Mouse (Mus musculus) neural tube, embryonic 13.5 days (tissue): ENCODE measurements around the gene Tagap1. TPM values are rescaled to one million over a fixed set of nuclear protein-coding genes. Genes with fewer than 3 reads are reported as not detected.
"Not testable (repeated sequence)": the region's sequence is repeated elsewhere in the genome, so short reads cannot be mapped to it uniquely, and the experiment has no call there.

Experiments used
- ATAC-seq: fragments of 200-750 bp; cut with Nextera tagmentation; 2 replicates; pipeline ENCODE4 v1.8.0; 2017; ENCODE audit warnings: low read depth, mild to moderate bottlenecking, moderate TSS enrichment, moderate library complexity
- H3K27ac ChIP-seq: fragments of 300-500 bp; sonication (generic); replicated peaks from 2 replicates; pipeline ENCODE4 v1.5.1; 2015; ENCODE audit warnings: moderate library complexity, mild to moderate bottlenecking, inconsistent platforms
- H3K27me3 ChIP-seq: fragments of 300-500 bp; sonication (generic); 2 replicates; pipeline ENCODE4 v1.6.1; 2015; ENCODE audit warnings: mild to moderate bottlenecking, inconsistent platforms
- H3K36me3 ChIP-seq: fragments of 300-500 bp; sonication (generic); 2 replicates; pipeline ENCODE4 v1.6.1; 2015; ENCODE audit warnings: mild to moderate bottlenecking, inconsistent platforms
- H3K4me1 ChIP-seq: fragments of 300-500 bp; sonication (generic); replicated peaks from 2 replicates; pipeline ENCODE4 v1.6.1; 2015; ENCODE audit warnings: inconsistent platforms
- H3K4me2 ChIP-seq: fragments of 300-500 bp; sonication (generic); 2 replicates; pipeline ENCODE4 v1.6.1; 2015; ENCODE audit warnings: inconsistent platforms, mild to moderate bottlenecking, moderate library complexity
- H3K4me3 ChIP-seq: fragments of 300-500 bp; sonication (generic); 2 replicates; pipeline ENCODE4 v1.5.1; 2015; ENCODE audit warnings: mild to moderate bottlenecking, inconsistent platforms
- H3K9ac ChIP-seq: fragments of 300-500 bp; sonication (generic); 2 replicates; pipeline ENCODE4 v1.6.1; 2015; ENCODE audit warnings: moderate library complexity, mild to moderate bottlenecking, inconsistent platforms
- H3K9me3 ChIP-seq: fragments of 300-500 bp; sonication (generic); 2 replicates; pipeline ENCODE4 v1.6.1; 2016; ENCODE audit warnings: inconsistent platforms
- WGBS: fragments of 180-500 bp; shearing (Covaris S2); methylation state at CpG from one replicate; pipeline ENCODE4 v1.1.7; 2015; 5-methylcytosine and 5-hydroxymethylcytosine counted together
- polyA plus RNA-seq: library from polyadenylated mRNA; unstranded; fragments of >200 nt; fragmentation: Nextera tagmentation; extraction: Ambion mirVana; gene quantifications from 2 replicates; pipeline ENCODE4 v1.2.1, GENCODE M21; 2015

Tagap1 gene
- polyA plus RNA-seq, 1 experiment from 2014 or later: 50.0 TPM

DNA sequence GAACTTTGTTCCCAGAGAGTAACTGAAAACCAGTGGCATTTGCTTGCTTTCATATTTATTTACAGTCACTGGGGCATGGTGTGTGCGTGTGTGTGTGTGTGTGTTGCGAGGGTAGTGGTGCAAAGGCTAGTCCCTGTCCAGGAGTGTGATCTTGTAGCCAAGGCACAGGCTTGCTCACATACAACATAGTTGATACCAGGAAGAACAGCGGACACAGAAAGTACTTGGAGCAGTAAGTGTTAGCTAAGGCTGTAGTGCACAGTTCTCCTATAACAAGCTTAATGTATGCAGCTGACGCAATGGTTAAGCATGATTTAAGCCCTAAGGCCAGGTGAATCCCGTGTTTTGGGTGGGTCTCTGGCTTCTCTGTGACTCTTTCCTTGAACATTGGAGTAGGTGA, 18.4 kb upstream of the Tagap1 start:
- H3K4me1 ChIP-seq: not testable (repeated sequence)
- ATAC-seq: peak; percentile 8; the same call in 1 of the 2 replicates
- WGBS: 33% methylated on average over 5 of the region's 5 CpGs

GRCm38 (mm10) chr17:6978287-6979248, 17.6 kb upstream of the Tagap1 start, which contains the start of gene Gm49721:
Gm49721 (plus strand) TSS chr17:6978904.
- H3K9me3 ChIP-seq, H3K4me1 ChIP-seq, H3K27ac ChIP-seq, H3K36me3 ChIP-seq, H3K27me3 ChIP-seq: not testable (repeated sequence)
- Histone ChIP-seq H3K9ac (peak within 1 kb of the TSS; percentile 71), H3K4me3 (peak within 1 kb of the TSS; percentile 51), H3K4me2 (peak within 1 kb of the TSS; percentile 61)
- ATAC-seq: peak; percentile 97
- WGBS: 1% methylated on average over 57 of the region's 68 CpGs

More for the DNA sequence above, 18.4 kb upstream of the Tagap1 start:
- not testable (repeated sequence) for H3K36me3 ChIP-seq, H3K27ac ChIP-seq, H3K27me3 ChIP-seq, H3K9me3 ChIP-seq
- peak overlapping the region; percentile 51 for H3K4me3 ChIP-seq
- peak overlapping the region; percentile 71; the same call in 1 of the 2 replicates for H3K9ac ChIP-seq
- peak overlapping the region; percentile 61 for H3K4me2 ChIP-seq

- H3K4me1 ChIP-seq, H3K27me3 ChIP-seq, H3K9me3 ChIP-seq, H3K4me3 ChIP-seq, H3K27ac ChIP-seq, H3K4me2 ChIP-seq, H3K9ac ChIP-seq, ATAC-seq, H3K36me3 ChIP-seq: not testable (repeated sequence)
- 66% methylated on average over 3 of the region's 3 CpGs for WGBS
Observed at GRCm38 (mm10) chr17:6974985-6975384, 14.0 kb upstream of the Tagap1 start.

GRCm38 (mm10) chr17:6972836-6973396, 12.0 kb upstream of the Tagap1 start:
- WGBS: 58% methylated on average over 4 of the region's 4 CpGs
- not testable (repeated sequence) for ATAC-seq, H3K4me3 ChIP-seq

DNA sequence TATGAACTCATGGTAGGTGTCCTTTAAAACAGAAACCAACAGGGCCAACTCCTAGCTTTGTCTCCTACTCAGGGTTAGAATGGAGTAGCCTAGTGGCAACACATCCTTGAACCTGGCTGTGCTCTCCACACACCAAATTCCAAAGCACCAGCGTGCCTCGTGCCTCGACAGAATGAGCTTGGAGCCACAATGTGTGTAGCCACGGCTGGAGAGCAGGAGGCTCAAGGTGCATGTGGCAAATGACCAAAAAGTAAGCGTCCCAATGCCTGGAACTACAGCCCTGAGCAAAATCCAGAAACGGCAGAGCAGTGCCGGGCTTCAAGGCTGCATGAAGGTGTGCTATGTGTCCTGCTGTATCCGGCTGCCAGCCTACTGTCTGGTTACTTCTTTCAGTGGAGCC, 10.3 kb upstream of the Tagap1 start:
- not testable (repeated sequence) for H3K9ac ChIP-seq, H3K9me3 ChIP-seq, H3K36me3 ChIP-seq, H3K27me3 ChIP-seq, H3K4me2 ChIP-seq, H3K4me3 ChIP-seq, H3K4me1 ChIP-seq, ATAC-seq, H3K27ac ChIP-seq
- 90% methylated on average over 8 of the region's 8 CpGs for WGBS

More at GRCm38 (mm10) chr17:6972836-6973396, 12.0 kb upstream of the Tagap1 start:
- not testable (repeated sequence) for H3K27ac ChIP-seq, H3K4me2 ChIP-seq, H3K4me1 ChIP-seq, H3K9me3 ChIP-seq, H3K9ac ChIP-seq, H3K27me3 ChIP-seq, H3K36me3 ChIP-seq

DNA sequence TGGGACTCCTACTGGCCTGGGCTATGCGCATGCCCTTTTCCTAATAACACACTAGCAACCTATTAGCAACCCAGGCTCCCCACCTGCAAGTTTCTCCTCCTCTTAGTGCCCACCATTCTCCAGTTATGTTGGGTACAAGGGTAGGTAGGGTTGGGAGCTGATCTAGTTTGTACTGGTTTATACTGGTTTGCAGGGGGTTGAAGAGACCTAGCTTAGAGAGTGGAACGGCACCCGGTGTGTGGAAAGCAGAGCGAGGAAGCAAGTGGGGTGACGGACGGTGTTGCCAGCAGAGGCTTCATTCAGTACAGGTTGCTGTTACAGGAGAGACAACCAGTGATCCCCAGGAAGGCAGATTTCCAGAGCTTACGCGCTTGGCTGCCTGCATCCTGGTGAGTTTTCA, 9.4 kb upstream of the Tagap1 start, which contains the start of gene Rnaset2b:
Rnaset2b (plus strand) TSS at position 301 of the 400 bp plus-strand sequence.
- ATAC-seq, H3K4me2 ChIP-seq, H3K9ac ChIP-seq, H3K4me3 ChIP-seq, H3K4me1 ChIP-seq, H3K27me3 ChIP-seq, H3K9me3 ChIP-seq, H3K27ac ChIP-seq, H3K36me3 ChIP-seq: not testable (repeated sequence)
- 78% methylated on average over 1 of the region's 8 CpGs for WGBS

- WGBS: no CpG with 5 or more reads among the region's 1 CpGs
- H3K27ac ChIP-seq, H3K4me3 ChIP-seq, H3K36me3 ChIP-seq, H3K4me2 ChIP-seq, H3K4me1 ChIP-seq, H3K9me3 ChIP-seq, ATAC-seq, H3K27me3 ChIP-seq, H3K9ac ChIP-seq: not testable (repeated sequence)
Observed at GRCm38 (mm10) chr17:6967673-6968072, 6.7 kb upstream of the Tagap1 start.

DNA sequence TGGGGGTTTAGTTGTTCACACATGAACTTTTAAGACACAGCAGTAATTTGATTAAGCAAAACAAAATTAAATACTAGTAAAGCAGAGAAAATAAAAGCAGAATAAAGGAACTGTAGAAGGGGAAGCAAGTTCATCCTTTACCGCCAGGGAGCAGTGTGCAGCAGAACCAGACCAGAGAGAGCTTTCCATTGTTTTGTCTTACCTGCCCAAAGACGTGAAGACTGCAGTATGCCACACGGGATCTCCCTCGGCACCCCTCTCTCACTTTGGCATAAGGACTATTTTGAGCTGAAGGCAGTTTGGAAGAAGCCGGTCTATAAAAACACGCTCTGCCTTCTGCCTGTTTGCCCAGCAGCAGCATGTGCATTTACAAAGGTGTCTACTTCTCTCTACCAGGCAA, 4.4 kb upstream of the Tagap1 start:
- not testable (repeated sequence) for ATAC-seq, H3K4me1 ChIP-seq, H3K9ac ChIP-seq

GRCm38 (mm10) chr17:6962936-6963335, 2.0 kb upstream of the Tagap1 start:
- not testable (repeated sequence) for H3K27me3 ChIP-seq, ATAC-seq, H3K4me1 ChIP-seq, H3K36me3 ChIP-seq, H3K4me2 ChIP-seq, H3K4me3 ChIP-seq, H3K9ac ChIP-seq, H3K9me3 ChIP-seq, H3K27ac ChIP-seq
- WGBS: 68% methylated on average over 4 of the region's 4 CpGs

More for the DNA sequence above, 4.4 kb upstream of the Tagap1 start:
- not testable (repeated sequence) for H3K27ac ChIP-seq, H3K4me3 ChIP-seq, H3K9me3 ChIP-seq, H3K4me2 ChIP-seq, H3K36me3 ChIP-seq, H3K27me3 ChIP-seq
- 23% methylated on average over 6 of the region's 6 CpGs for WGBS

- not testable (repeated sequence) for ATAC-seq, H3K27ac ChIP-seq, H3K4me3 ChIP-seq, H3K36me3 ChIP-seq, H3K27me3 ChIP-seq, H3K4me2 ChIP-seq, H3K9ac ChIP-seq, H3K9me3 ChIP-seq, H3K4me1 ChIP-seq
- 79% methylated on average over 4 of the region's 6 CpGs for WGBS
Observed at GRCm38 (mm10) chr17:6962339-6962738, 1.4 kb upstream of the Tagap1 start.

- peak; percentile 96 for ATAC-seq
- H3K36me3 ChIP-seq: not testable (repeated sequence)
- WGBS: 1% methylated on average over 20 of the region's 48 CpGs
Observed at GRCm38 (mm10) chr17:6961181-6962000, 435 bp upstream of the Tagap1 start.

DNA sequence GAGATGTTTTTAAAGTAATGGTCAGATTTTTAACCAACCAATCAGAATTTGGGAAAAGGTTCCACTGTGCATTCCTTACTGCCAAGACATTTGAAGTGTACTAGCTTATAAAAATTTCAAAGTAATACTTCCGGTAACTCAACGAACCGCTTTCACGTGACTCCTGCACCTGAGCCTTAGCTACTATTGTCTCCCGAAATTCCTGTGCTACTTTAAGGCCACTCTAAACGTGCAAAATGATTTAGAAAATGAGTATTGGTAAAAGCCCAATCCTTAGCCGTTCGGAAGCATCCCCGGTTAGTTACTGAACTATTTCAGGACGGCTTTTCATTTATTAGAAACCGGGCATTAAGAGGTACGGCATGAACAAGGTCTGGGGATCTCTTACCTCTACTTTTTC, 607 bp downstream of the Tagap1 start:
- ATAC-seq, H3K4me1 ChIP-seq, H3K36me3 ChIP-seq, H3K27ac ChIP-seq, H3K9me3 ChIP-seq, H3K27me3 ChIP-seq: not testable (repeated sequence)
- WGBS: 2% methylated on average over 12 of the region's 12 CpGs
- Histone ChIP-seq H3K9ac (peak overlapping the region; percentile 71), H3K4me2 (peak overlapping the region; percentile 56), H3K4me3 (peak overlapping the region; percentile 50)

More at GRCm38 (mm10) chr17:6961181-6962000, 435 bp upstream of the Tagap1 start:
- H3K9me3 ChIP-seq, H3K4me1 ChIP-seq, H3K27me3 ChIP-seq, H3K9ac ChIP-seq, H3K27ac ChIP-seq: not testable (repeated sequence)
- H3K4me2 ChIP-seq: peak overlapping the region; percentile 47
- peak overlapping the region; percentile 50 for H3K4me3 ChIP-seq
